Mouse (Mus musculus) cerebellum, adult 2 months (tissue): Measurements from ENCODE around the gene Ergic1.

Experiments used
- CTCF ChIP-seq: fragments of 200-500 bp; IDR thresholded peaks from 2 replicates; pipeline ENCODE4 v1.5.1; 2011; ENCODE audit warnings: low read depth, mild to moderate bottlenecking, control low read depth, low read length, moderate library complexity, borderline replicate concordance; ENCODE audit not compliant: insufficient read depth
- POLR2A ChIP-seq: fragments of 200-500 bp; IDR thresholded peaks from 2 replicates; pipeline ENCODE4 v1.6.1; 2011; ENCODE audit warnings: low read length, control low read depth, borderline replicate concordance; ENCODE audit not compliant: insufficient read depth

DNA sequence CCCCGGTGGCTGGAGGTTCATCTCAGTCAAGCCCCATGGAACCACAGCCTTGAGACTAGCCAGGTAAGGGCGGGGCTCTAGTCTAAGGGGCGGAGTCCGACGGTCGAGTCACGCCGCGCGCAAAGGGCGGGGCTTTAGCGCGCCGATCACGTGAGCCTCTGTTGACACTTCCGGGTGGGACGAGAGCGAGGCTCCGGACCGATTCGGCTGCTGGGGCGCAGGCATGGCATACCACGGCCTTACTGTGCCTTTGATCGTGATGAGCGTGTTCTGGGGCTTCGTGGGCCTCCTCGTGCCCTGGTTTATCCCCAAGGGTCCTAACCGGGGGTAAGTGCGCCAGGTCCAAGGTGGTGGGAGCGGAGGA is 114.9 kb downstream of the Ergic1 start:
- TF ChIP-seq POLR2A (peak; percentile 95), CTCF (no peak)
